Mouse (Mus musculus): ENCODE data around the gene Zdhhc8.
"Not testable (repeated sequence)": the region's sequence is repeated elsewhere in the genome, so short reads cannot be mapped to it uniquely, and the experiment has no call there.

The Zdhhc8 gene

GRCm38 (mm10) chr16:18197881-18198280 is 37.1 kb downstream of the Zdhhc8 start:
- DNase-seq (ENCODE audit: low read depth, low spot score): no peak

GRCm38 (mm10) chr16:18195561-18195960 is 39.4 kb downstream of the Zdhhc8 start:
- DNase-seq (ENCODE audit: low read depth, low spot score): not testable (repeated sequence)

- no peak for DNase-seq (ENCODE audit: low read depth, low spot score)
Measured at GRCm38 (mm10) chr16:18195068-18195467, 39.9 kb downstream of the Zdhhc8 start.

- DNase-seq (ENCODE audit: low read depth, low spot score): no peak
Measured at GRCm38 (mm10) chr16:18194208-18194985, 40.5 kb downstream of the Zdhhc8 start.

- no peak for DNase-seq (ENCODE audit: low read depth, low spot score)
Measured at GRCm38 (mm10) chr16:18191006-18191405, 43.9 kb downstream of the Zdhhc8 start.

GRCm38 (mm10) chr16:18187221-18187620 is 47.7 kb downstream of the Zdhhc8 start:
- DNase-seq (ENCODE audit: low read depth, low spot score): no peak

- no peak for DNase-seq (ENCODE audit: low read depth, low spot score)
Measured at GRCm38 (mm10) chr16:18186798-18187197, 48.1 kb downstream of the Zdhhc8 start.

- DNase-seq (ENCODE audit: low read depth, low spot score): no peak
Measured at GRCm38 (mm10) chr16:18185715-18186449, 49.1 kb downstream of the Zdhhc8 start.

- DNase-seq (ENCODE audit: low read depth, low spot score): no peak
Measured at GRCm38 (mm10) chr16:18182766-18183165, 52.2 kb downstream of the Zdhhc8 start.

- no peak for DNase-seq (ENCODE audit: low read depth, low spot score)
Measured at GRCm38 (mm10) chr16:18181398-18181797, 53.5 kb downstream of the Zdhhc8 start.

GRCm38 (mm10) chr16:18179591-18179990 is 55.3 kb downstream of the Zdhhc8 start:
- DNase-seq (ENCODE audit: low read depth, low spot score): no peak

- DNase-seq (ENCODE audit: low read depth, low spot score): no peak
Measured at GRCm38 (mm10) chr16:18176758-18177157, 58.2 kb downstream of the Zdhhc8 start.

- no peak for DNase-seq (ENCODE audit: low read depth, low spot score)
Measured at GRCm38 (mm10) chr16:18175817-18176541, 59.0 kb downstream of the Zdhhc8 start.

- DNase-seq (ENCODE audit: low read depth, low spot score): no peak
Measured at GRCm38 (mm10) chr16:18173788-18174187, 61.1 kb downstream of the Zdhhc8 start.

- DNase-seq (ENCODE audit: low read depth, low spot score): no peak
Measured at GRCm38 (mm10) chr16:18173231-18173630, 61.7 kb downstream of the Zdhhc8 start.

- DNase-seq (ENCODE audit: low read depth, low spot score): no peak
Measured at GRCm38 (mm10) chr16:18172266-18172855, 62.6 kb downstream of the Zdhhc8 start.
